In the genomic region with DNA sequence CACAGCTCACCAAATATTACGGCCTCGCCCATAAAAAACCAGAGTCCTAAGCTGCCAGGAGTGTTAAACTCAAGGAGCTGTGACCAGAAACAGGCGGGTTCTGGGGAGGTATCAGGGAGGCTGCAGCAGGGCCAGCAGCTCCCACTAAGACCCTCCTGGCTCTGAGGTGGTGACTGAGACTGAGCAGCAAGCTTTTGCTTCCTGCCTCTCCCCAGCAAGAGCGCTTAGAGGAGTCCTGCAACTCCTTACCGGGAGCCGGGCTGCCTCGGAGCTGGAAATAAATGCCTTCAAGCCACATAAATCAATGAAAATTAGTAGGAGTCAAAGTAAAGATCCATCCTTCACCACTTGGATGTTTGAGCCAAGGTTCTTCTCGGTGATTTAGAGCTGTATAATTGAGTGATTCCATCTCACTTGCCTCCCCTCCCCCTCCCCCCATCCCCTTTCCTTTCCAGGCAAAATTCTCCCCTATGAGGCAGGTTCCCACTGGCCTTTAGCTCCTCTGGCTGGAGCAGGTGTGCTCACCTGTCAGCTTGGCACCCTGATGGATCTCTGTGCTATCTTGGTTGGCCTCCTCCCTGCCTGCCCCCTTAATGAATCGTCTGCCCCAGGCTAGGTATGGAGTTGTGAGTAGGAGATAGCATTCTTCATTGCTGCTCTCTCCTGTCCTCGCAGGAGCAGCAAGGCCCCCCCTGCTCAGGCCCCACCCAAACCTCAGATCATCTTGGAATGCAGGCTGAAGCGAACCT, we compare ENCODE assay signal across 19 mouse cellular contexts. TPM values are rescaled to one million over a fixed set of nuclear protein-coding genes. Genes with fewer than 3 reads are reported as not detected.
DNase-seq lines count a peak whose midpoint lies in the region; ATAC-seq lines count a peak whose summit lies in the region.
"Had no signal": no experiment of that assay in that cellular context is flagged by ENCODE, and none has a peak within 500 bp of the region (broad histone marks: within the 10 kb centered on the region; RNA-seq: fewer than 3 reads in every experiment).

No protein-coding gene starts in this region.

- H3K9me3 ChIP-seq in heart, embryonic 12.5 days (replicated peaks) = no peaks in the 10 kb centered on the region
- H3K9me3 ChIP-seq in lung, embryonic 15.5 days = no peaks in the 10 kb centered on the region
- H3K9me3 ChIP-seq in limb, embryonic 13.5 days = no peaks in the 10 kb centered on the region
- H3K9me3 ChIP-seq: hindbrain, embryonic 15.5 days; midbrain, embryonic 15.5 days had no signal

- peaks cover 50% of the 10 kb centered on the region for H3K27me3 ChIP-seq in heart, embryonic 12.5 days (replicated peaks)
- H3K27me3 ChIP-seq in lung, embryonic 15.5 days = no peaks in the 10 kb centered on the region
- peaks cover 66% of the 10 kb centered on the region for H3K27me3 ChIP-seq in limb, embryonic 13.5 days
- H3K27me3 ChIP-seq: hindbrain, embryonic 15.5 days; midbrain, embryonic 15.5 days had no signal

- no peak for DNase-seq in heart, adult 8-10 months (ENCODE audit: low spot score)
- DNase-seq in lung, adult 18-20 months = no peak
- DNase-seq in yolk sac, embryonic 10.5 days (ENCODE audit: low spot score) = peak; percentile 75
- no peak for DNase-seq in adrenal gland, adult 8-10 months
- no peak for DNase-seq in left cerebral cortex, postnatal 4 days
- DNase-seq: adrenal gland, postnatal 14 days; gastrocnemius, postnatal 36 days; lung, postnatal 36 days; right cerebral cortex, postnatal 25 days had no signal

- H3K9ac ChIP-seq in heart, embryonic 12.5 days = no peak overlapping the region
- H3K9ac ChIP-seq in lung, embryonic 15.5 days = no peak overlapping the region
- no peak overlapping the region for H3K9ac ChIP-seq in limb, embryonic 13.5 days
- H3K9ac ChIP-seq: hindbrain, embryonic 15.5 days; midbrain, embryonic 15.5 days had no signal

- WGBS in heart, embryonic 12.5 days = 16% methylated on average over 11 of the region's 11 CpGs
- 21% methylated on average over 11 of the region's 11 CpGs for WGBS in lung, embryonic 15.5 days
- 7% methylated on average over 11 of the region's 11 CpGs for WGBS in limb, embryonic 13.5 days

- ATAC-seq in heart, embryonic 12.5 days (ENCODE audit: insufficient number of reproducible peaks, low FRiP score) = no peak
- no peak for ATAC-seq in lung, embryonic 15.5 days (ENCODE audit: borderline replicate concordance, extremely low read depth, low FRiP score, low TSS enrichment)
- peak; percentile 90 for ATAC-seq in limb, embryonic 13.5 days (ENCODE audit: low FRiP score, low read depth)
- ATAC-seq: midbrain, embryonic 15.5 days had no signal

- no peak overlapping the region for H3K4me3 ChIP-seq in heart, embryonic 12.5 days
- H3K4me3 ChIP-seq in lung, embryonic 15.5 days = no peak overlapping the region
- no peak overlapping the region for H3K4me3 ChIP-seq in limb, embryonic 13.5 days
- H3K4me3 ChIP-seq: erythroblast, embryonic 14.5 days; hindbrain, embryonic 15.5 days; midbrain, embryonic 15.5 days had no signal

- intact Hi-C loops in left cerebral cortex, postnatal 4 days (cut with DNase I) = no loop called here

- peaks cover 13% of the 10 kb centered on the region for H3K4me1 ChIP-seq in heart, embryonic 12.5 days (replicated peaks)
- peaks cover 25% of the 10 kb centered on the region for H3K4me1 ChIP-seq in lung, embryonic 15.5 days
- H3K4me1 ChIP-seq in limb, embryonic 13.5 days = peaks cover 14% of the 10 kb centered on the region
- H3K4me1 ChIP-seq: hindbrain, embryonic 15.5 days; midbrain, embryonic 15.5 days had no signal

- peak overlapping the region; percentile 12; the same call in 1 of the 2 replicates for H3K4me2 ChIP-seq in heart, embryonic 12.5 days
- H3K4me2 ChIP-seq in lung, embryonic 15.5 days = peak overlapping the region; percentile 16; the same call in 1 of the 2 replicates
- H3K4me2 ChIP-seq in limb, embryonic 13.5 days (replicated peaks) = peak overlapping the region; percentile 27; the same call in 1 of the 2 replicates
- H3K4me2 ChIP-seq: hindbrain, embryonic 15.5 days; midbrain, embryonic 15.5 days had no signal

- no peak overlapping the region for H3K27ac ChIP-seq in heart, embryonic 12.5 days (ENCODE audit: poor library complexity, severe bottlenecking)
- H3K27ac ChIP-seq in lung, embryonic 15.5 days = peak overlapping the region; percentile 47; the same call in 1 of the 2 replicates
- H3K27ac ChIP-seq in limb, embryonic 13.5 days = 0 out of 2 replicates have a peak overlapping the region, but pooled peaks have one; percentile 1
- H3K27ac ChIP-seq: hindbrain, embryonic 15.5 days; midbrain, embryonic 15.5 days had no signal

- H3K36me3 ChIP-seq in heart, embryonic 12.5 days = no peaks in the 10 kb centered on the region
- H3K36me3 ChIP-seq in lung, embryonic 15.5 days = no peaks in the 10 kb centered on the region
- H3K36me3 ChIP-seq in limb, embryonic 13.5 days = no peaks in the 10 kb centered on the region
- H3K36me3 ChIP-seq: hindbrain, embryonic 15.5 days; midbrain, embryonic 15.5 days had no signal

RNA-seq across cellular contexts. Expression of a gene that starts 42.7 kb away (rescaled TPM):
- polyA plus RNA-seq in heart, embryonic 12.5 days (2016; fragmentation: Nextera tagmentation; extraction: Ambion mirVana) = 0.50 and 0.60 TPM in 2 replicates
- total RNA-seq in heart, adult 8-10 months (2022) = under 1 TPM in 2 of 4 experiments, not detected in 2; 0.30 to 0.34 TPM
- 1.6 and 6.6 TPM in 2 replicates for polyA plus RNA-seq in lung, embryonic 15.5 days (2015; fragmentation: Nextera tagmentation; extraction: Ambion mirVana)
- 0.61 and 0.72 TPM in 2 replicates for polyA plus RNA-seq in limb, embryonic 13.5 days (2015; fragmentation: Nextera tagmentation; extraction: Ambion mirVana)
- total RNA-seq in adrenal gland, adult 8-10 months (2022) = 10 to 100 TPM in 3 of 4 experiments, 1 to 10 TPM in 1; 7.3 to 15.3 (median 11.2) TPM
- total RNA-seq in left cerebral cortex, postnatal 4 days (2021) = 1 to 10 TPM; 1.1 to 1.3 TPM
- polyA plus RNA-seq: erythroblast, embryonic 14.5 days had no signal

RNA-seq across cellular contexts. Expression of a gene that starts 56.1 kb away (rescaled TPM):
- polyA plus RNA-seq in heart, embryonic 12.5 days (2016; fragmentation: Nextera tagmentation; extraction: Ambion mirVana) = not detected in 2 replicates
- total RNA-seq in heart, adult 8-10 months (2022) = not detected
- 0.14 TPM in 1 of 2 replicates, not detected in the other for polyA plus RNA-seq in lung, embryonic 15.5 days (2015; fragmentation: Nextera tagmentation; extraction: Ambion mirVana)
- 0.13 TPM in 1 of 2 replicates, not detected in the other for polyA plus RNA-seq in limb, embryonic 13.5 days (2015; fragmentation: Nextera tagmentation; extraction: Ambion mirVana)
- total RNA-seq in adrenal gland, adult 8-10 months (2022) = not detected
- total RNA-seq in left cerebral cortex, postnatal 4 days (2021) = not detected
- total RNA-seq: adrenal gland, postnatal 14 days; gastrocnemius, postnatal 36 days; layer of hippocampus, adult 18-20 months; left cerebral cortex, adult 8-10 months had no signal
- polyA plus RNA-seq: erythroblast, embryonic 14.5 days; frontal cortex, adult 2 months; midbrain, embryonic 15.5 days; testis, adult 2 months had no signal
